Mouse (Mus musculus) splenic B cell, adult 2 months (primary cell): ENCODE measurements around the gene S100pbp.

ENCODE experiments used
- DNase-seq: peaks from one replicate; pipeline ENCODE4 v3.0.0-alpha.2; 2011; ENCODE audit warnings: low read depth, low spot score
- H3K27me3 ChIP-seq: 2 replicates; pipeline ENCODE4 v1.6.1; 2012; ENCODE audit warnings: mild to moderate bottlenecking, low read length, moderate library complexity, mixed read lengths; ENCODE audit not compliant: control insufficient read depth, poor library complexity, insufficient read depth, severe bottlenecking
- H3K36me3 ChIP-seq: 2 replicates; pipeline ENCODE4 v1.6.1; 2012; ENCODE audit warnings: mild to moderate bottlenecking, low read length, moderate library complexity, mixed read lengths; ENCODE audit not compliant: control insufficient read depth, poor library complexity, insufficient read depth, severe bottlenecking

S100pbp gene

DNA sequence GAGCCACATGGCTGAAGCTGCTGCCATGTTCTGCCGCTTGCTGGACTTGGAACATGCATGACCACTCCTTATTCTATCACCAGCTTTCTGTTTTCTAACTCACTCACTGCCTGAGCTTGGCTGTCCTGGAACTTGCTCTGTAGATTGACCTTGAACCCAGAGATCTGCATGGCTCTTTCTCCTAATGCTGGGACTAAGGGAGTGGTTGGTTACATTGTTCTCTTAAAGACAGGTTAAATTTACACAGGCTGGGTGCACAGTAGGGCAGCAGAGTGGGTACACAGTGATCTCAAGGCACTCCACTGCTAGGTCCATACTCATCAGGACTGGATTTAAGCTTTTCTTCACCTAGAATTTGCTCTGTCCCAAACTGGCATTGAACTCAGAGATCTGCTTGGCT is 4.8 kb upstream of the S100pbp start:
- DNase-seq, result no peak
- no peaks in the 10 kb centered on the region for H3K27me3 ChIP-seq
- H3K36me3 ChIP-seq, result no peaks in the 10 kb centered on the region; the same call in 1 of the 2 replicates

DNA sequence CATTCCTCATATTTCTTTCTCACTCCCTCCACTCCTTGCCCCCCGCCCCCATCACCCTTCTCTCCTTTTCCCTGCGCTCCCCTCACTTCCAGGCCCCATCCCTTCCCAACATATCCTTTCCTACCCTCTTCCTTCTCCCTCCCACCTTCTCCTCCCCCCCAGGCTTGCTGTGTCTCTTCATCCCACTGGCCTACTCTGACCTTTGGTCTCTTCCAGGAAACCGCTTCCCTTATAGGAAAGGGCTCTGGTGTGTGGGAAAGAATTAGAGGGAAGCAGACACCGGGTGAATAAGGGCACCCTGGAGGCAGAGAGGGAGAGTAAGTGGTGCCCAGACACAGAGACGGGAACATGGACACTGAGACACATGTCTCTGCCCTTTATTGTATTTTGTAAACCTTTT is 2.2 kb upstream of the S100pbp start:
- Histone ChIP-seq H3K27me3 (no peaks in the 10 kb centered on the region), H3K36me3 (no peaks in the 10 kb centered on the region)
- DNase-seq, result no peak

DNA sequence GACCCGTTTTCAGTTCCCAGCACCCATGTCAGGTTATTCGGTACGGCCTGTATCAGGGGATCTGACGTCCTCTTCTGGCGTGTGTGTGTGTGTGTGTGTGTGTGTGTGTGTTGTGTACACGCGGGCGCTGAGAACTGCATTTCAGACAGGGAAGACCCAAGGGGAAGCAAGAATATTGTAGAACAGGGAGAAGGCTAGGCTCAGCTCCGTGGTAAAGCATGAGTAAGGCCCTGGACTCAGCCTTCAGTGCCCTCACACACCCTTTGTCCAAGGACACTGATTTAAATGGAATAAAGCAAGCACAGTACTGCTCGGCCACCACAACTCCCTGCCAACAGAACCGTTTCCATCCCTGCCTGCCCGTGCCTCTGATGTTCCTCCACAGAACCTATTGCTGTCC is 1.0 kb upstream of the S100pbp start:
- Histone ChIP-seq H3K36me3 (no peaks in the 10 kb centered on the region), H3K27me3 (no peaks in the 10 kb centered on the region)
- DNase-seq, result peak; percentile 25

DNA sequence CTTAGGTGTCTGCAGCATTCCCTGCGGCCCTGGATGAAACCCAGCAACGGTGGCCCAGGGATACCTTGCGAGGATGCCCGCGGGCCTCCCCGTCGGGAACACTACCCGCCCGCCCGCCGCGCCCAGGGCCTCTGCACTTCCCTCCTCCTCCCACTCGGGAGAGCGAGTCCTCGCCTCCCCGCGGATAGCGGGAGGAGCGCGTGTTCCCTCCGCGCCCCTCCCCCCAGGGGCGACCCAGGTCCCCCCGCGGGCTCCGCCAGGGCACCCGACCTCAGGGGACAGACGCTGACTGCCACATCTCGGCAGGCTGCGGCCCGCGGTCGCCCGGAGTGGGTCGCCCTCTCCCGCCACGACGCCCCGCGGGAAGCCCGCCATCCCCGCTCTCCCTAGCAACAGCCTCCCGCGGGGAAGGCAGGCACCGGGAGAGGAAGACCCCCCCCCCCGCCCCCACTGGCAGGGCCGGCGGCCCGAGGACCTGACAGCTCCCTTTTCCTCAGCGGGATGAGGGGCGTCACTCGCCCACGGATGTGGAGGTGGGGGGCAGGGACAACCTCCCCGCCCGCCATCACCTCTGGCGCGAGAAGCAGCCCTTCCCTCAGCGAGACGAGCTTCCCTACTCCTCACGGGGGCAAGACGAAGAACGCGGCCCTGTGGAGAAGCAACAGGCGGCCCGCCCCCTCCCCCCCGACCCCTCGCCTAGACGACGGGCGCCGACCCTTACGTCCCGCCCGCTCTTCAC is 555 bp downstream of the S100pbp start:
- no peaks in the 10 kb centered on the region for H3K36me3 ChIP-seq
- no peaks in the 10 kb centered on the region for H3K27me3 ChIP-seq
- DNase-seq, result peak; percentile 47

DNA sequence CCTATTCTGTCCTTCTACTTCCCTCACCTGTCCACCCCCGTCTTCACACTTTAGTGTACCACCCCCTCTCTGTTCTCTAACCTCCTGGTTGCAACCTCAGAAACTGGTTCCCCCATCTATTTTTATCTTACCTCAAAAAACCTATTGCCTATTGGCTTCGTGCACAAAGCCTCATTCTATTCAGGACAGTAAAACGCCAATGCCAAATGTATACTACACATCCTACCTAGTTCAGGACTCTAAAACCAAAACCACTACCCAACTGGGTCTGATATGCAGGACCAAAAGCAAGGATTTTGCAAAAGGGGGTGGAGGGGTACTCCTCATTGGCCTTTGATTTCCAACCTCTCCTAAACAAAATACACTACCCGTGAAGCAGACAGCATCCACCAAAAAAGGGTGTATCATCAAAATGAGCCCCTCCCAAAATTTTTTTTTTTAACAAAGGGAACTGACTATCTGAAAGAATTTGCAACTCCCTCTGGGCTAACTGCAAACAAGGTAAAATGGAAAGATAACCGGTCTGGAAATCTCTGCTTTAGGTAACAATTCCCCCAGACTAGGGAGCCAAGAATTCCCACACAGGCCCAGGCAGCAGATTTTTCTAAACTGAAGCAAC is 1.4 kb downstream of the S100pbp start:
- Histone ChIP-seq H3K27me3 (no peaks in the 10 kb centered on the region), H3K36me3 (no peaks in the 10 kb centered on the region; the same call in 1 of the 2 replicates)
- peak; percentile 26 for DNase-seq

DNA sequence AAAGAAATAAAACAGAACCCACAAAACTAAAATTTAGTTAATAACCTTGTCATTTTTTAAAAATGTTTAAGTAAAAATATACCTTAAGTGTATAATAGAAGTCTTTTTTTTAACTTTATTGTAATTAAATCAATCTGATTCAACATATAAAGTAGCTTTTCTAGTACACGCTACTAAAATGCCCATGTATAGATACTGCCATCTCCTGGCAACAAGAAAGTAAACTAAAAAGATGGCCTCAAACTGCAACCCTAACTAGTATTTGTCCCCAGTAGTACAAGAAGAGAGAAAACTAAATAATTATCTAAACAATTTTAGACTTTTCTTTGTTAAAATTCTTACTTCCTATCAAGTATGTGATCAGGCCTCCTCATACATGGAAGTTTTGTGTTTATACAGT is 10.0 kb downstream of the S100pbp start:
- H3K36me3 ChIP-seq, result peaks cover 7% of the 10 kb centered on the region
- peak; percentile 18 for DNase-seq

DNA sequence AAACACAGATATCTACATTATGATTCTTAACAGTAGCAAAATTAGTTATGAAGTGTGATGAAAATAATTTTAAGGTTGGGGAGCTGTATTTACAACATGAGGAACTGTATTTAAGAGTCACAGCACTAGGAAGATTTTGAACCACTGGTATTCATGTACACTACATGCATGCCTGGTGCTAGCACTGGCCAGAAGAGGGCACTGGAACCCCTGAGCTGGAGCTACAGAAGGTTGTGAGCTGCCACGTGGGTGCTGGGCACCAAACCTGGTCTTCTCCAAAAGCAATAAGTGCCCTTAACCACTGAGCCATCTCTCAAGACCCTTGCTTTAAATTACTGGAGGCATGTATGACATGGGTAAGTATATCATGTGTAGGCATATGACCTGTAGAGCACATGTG is 17.0 kb downstream of the S100pbp start:
- Histone ChIP-seq H3K27me3 (no peaks in the 10 kb centered on the region), H3K36me3 (peaks cover 4% of the 10 kb centered on the region; the same call in 1 of the 2 replicates)
- DNase-seq, result peak; percentile 33

More for the DNA sequence above, 10.0 kb downstream of the S100pbp start:
- no peaks in the 10 kb centered on the region for H3K27me3 ChIP-seq

DNA sequence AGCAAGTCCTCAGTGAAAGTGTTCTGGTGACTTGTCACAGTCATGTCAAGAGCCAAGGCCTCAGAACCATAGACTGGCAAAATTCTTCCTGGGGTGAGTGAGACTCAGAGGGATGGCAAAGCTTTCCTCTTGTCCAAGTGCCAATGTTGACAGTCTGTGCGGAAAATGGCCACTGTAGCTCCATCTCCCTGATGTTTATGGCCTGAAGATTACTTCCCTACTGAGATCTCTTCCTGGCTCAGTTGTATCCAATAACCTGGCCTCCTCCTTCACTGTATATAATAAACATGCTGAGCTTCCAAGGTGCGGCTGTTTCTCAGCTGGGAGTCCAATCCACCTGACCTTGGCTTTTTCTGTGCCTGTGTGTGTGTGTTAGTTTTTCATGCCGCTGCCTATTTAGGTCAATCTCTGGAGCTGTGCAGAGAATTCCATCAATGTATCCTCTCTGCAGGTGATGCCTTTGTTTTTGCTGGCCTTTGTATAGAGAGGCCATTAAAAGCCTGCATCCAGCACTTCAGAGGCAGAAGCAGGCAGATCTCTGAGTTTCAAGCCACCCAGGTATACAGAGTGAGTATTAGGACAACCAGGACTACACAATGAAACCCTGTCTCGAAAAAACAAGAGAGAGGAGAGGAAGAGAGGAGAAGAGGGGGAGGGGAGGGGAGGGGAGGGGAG is 27.8 kb downstream of the S100pbp start:
- DNase-seq, result no peak
- Histone ChIP-seq H3K27me3 (no peaks in the 10 kb centered on the region), H3K36me3 (peaks cover 10% of the 10 kb centered on the region; the same call in 1 of the 2 replicates)

DNA sequence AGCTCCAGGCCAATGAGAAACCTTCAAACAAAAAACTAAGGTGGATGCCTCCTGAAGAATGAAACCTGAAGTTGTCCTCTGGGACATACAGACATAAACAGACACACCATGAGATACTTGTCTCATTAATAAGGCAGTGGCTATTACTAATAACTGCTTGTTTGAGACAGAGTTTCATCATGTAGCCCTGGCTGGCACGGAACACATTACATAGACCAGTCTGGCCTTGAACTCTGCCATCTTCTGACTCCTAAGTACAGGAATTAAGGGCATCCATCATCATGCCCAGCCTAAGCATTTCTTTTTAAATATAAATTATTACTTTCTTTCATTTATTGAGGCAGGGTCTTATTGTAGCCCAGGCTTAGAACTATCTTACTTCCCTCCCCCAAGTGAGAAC is 28.5 kb downstream of the S100pbp start:
- Histone ChIP-seq H3K27me3 (no peaks in the 10 kb centered on the region), H3K36me3 (peaks cover 10% of the 10 kb centered on the region; the same call in 1 of the 2 replicates)
- DNase-seq, result no peak

DNA sequence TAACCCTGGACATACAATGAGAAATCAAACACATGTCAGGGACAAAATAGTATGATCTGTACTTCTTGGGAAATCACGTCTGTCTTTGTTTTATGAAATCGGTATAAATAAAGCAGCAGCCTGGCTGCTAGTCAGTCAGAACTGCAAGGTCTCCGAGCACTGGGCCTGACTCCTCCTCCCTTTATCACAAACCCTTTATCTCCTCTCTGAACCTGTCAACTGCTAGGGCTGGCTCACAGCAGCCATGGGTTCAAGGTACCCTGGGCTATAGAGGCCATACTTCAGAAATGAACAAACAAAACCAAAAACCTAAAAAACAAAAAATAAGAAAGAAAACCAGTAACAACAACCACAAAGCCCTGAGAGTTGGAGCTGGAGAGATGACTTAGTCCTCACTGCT is 31.0 kb downstream of the S100pbp start:
- Histone ChIP-seq H3K27me3 (no peaks in the 10 kb centered on the region), H3K36me3 (peaks cover 6% of the 10 kb centered on the region; the same call in 1 of the 2 replicates)
- no peak for DNase-seq

DNA sequence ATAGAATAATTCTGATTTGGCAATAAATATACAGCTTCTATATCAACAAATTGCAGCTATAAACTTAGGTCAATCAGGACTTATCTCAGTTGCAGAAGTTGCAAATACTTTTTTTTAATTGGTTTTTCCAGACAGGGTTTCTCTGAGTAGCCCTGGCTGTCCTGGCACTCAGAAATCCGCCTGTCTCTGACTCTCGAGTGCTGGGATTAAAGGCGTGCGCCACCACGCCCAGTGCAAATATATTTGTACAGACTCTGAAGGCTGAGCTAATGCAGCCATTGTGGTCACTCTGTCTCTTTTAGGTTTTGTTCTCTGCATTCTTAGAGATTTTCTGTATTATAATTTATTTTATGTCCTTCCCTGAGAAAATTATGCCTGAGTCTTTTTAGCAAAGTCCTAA is 32.0 kb downstream of the S100pbp start:
- H3K27me3 ChIP-seq, result no peaks in the 10 kb centered on the region
- DNase-seq, result no peak

DNA sequence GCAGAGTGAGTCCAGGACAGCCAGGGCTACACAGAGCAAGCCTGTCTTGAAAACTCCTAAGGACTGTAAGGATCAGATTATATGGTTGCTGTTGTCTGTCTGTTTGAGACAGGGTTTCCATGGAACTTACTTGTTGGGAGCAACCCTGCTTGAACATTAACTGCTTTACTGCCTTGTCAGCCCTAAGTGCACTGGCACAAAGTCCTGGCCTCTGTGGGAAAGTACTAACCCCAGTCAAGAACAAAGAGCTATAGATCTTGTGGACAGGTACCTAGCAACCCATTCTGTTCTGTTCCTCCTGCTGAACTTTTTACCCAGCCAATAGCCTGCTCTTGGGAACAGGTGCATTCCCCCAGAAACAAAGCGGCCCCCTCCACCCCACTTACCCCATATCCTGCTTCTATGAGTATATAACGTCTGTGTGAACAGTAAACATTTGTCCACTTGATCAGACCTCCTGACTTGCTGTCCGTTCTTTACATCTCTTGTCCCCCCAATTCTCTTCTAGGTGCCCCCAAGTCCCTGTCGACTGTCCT is 38.2 kb downstream of the S100pbp start:
- DNase-seq, result no peak
- no peaks in the 10 kb centered on the region for H3K27me3 ChIP-seq
- H3K36me3 ChIP-seq, result peaks cover 9% of the 10 kb centered on the region

More for the DNA sequence above, 32.0 kb downstream of the S100pbp start:
- H3K36me3 ChIP-seq, result peaks cover 3% of the 10 kb centered on the region; the same call in 1 of the 2 replicates

DNA sequence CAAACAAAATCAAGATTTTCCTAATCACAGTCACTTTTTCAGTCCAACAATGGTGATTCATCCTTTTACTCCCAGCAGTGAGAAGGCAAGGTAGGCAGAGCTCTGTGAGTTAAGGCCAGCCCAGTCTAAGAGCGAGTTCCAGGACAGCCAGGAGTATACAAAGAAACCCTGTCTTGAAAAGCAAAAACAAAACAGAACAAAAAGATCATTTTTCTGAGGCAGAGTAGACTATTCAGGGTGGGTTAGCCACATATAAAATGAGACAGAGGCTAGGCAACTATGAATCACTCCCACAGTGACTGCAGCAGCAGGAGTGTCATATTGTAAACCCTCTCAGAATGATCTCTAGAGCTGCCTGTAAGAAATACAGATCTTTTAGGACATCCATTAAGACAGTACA is 40.2 kb downstream of the S100pbp start:
- H3K27me3 ChIP-seq, result no peaks in the 10 kb centered on the region
- DNase-seq, result no peak
- peaks cover 6% of the 10 kb centered on the region; the same call in 1 of the 2 replicates for H3K36me3 ChIP-seq

DNA sequence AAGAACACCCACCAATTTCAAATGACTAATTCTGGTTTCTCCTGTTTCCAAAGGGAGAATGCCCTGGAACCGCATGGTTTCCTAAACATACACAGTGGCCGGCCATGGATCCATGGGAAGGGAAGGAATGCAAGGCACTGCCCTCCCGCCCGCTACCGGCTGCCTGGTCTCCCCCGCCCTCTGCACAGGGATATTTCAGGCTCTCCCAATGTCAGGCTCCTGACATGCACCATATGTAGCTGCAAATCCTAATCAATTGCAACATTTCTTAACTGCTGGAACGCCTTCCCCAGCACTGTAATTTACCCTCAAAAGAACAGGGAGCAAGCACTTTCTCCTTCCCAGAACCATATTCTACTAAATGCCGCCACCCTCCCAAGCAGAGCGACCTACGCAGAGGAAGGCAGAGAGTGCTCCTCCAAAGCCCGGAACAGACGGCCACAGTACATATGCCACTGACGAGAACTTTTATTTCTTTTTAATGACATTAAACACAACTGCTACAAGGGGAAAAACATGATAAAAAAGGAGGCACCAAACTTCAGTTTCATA is 41.9 kb downstream of the S100pbp start:
- Histone ChIP-seq H3K27me3 (no peaks in the 10 kb centered on the region), H3K36me3 (peaks cover 6% of the 10 kb centered on the region; the same call in 1 of the 2 replicates)
- DNase-seq, result no peak
